Mouse (Mus musculus): ENCODE data around the gene Srf. TPM values are rescaled to one million over a fixed set of nuclear protein-coding genes. Genes with fewer than 3 reads are reported as not detected.

Srf gene
- total RNA-seq (2014; rRNA removed) (3.4 and 5.4 TPM in 2 replicates), polyA plus RNA-seq (2012; rRNA removed) (32.2 and 45.6 TPM in 2 replicates)

GRCm38 (mm10) chr17:46555673-46556583 is at the start of gene Srf:
Gene Srf, minus strand, starts transcription at chr17:46556175.
- Histone ChIP-seq H3K27me3 (ENCODE audit: control insufficient read depth, insufficient read depth, low read length) (no peaks in the 10 kb centered on the region), H3K4me3 (ENCODE audit: insufficient read depth, low read depth, low read length) (peak within 1 kb of the TSS; percentile 96), H3K9ac (ENCODE audit: low read depth, low read length) (peak within 1 kb of the TSS; percentile 95), H3K27ac (replicated peaks; ENCODE audit: insufficient read depth, low read depth, low read length) (peak within 1 kb of the TSS; percentile 51), H3K4me1 (ENCODE audit: control insufficient read depth, insufficient read depth, low read length) (peaks cover 7% of the 10 kb centered on the region; the same call in 1 of the 2 replicates), H3K79me2 (ENCODE audit: control insufficient read depth, insufficient read depth, low read length) (peaks cover 13% of the 10 kb centered on the region; the same call in 1 of the 2 replicates), H3K36me3 (ENCODE audit: control insufficient read depth, insufficient read depth, low read length) (no peaks in the 10 kb centered on the region)
- WGBS = under 1% methylated on average over 86 of the region's 87 CpGs
- DNase-seq (ENCODE audit: extremely low read depth, low read depth, low spot score) = peak; percentile 93
- peak; percentile 46 for TF ChIP-seq CTCF (IDR thresholded peaks at IDR 0.05; ENCODE audit: low read depth, low read length)
- peak; percentile 50; the same call in 1 of the 2 replicates for TF ChIP-seq POLR2A (IDR thresholded peaks at IDR 0.05; ENCODE audit: extremely low read depth, insufficient read depth, low read length)

- TF ChIP-seq CTCF (IDR thresholded peaks at IDR 0.05; ENCODE audit: low read depth, low read length) (no peak), POLR2A (IDR thresholded peaks at IDR 0.05; ENCODE audit: extremely low read depth, insufficient read depth, low read length) (no peak)
- 90% methylated on average over 5 of the region's 5 CpGs for WGBS
- no peak overlapping the region for H3K9ac ChIP-seq (ENCODE audit: low read depth, low read length)
- H3K79me2 ChIP-seq (ENCODE audit: control insufficient read depth, insufficient read depth, low read length) = no peaks in the 10 kb centered on the region
- H3K27ac ChIP-seq (replicated peaks; ENCODE audit: insufficient read depth, low read depth, low read length) = no peak overlapping the region
- no peaks in the 10 kb centered on the region for H3K4me1 ChIP-seq (ENCODE audit: control insufficient read depth, insufficient read depth, low read length)
- no peak for DNase-seq (ENCODE audit: extremely low read depth, low read depth, low spot score)
- no peaks in the 10 kb centered on the region for H3K36me3 ChIP-seq (ENCODE audit: control insufficient read depth, insufficient read depth, low read length)
- H3K27me3 ChIP-seq (ENCODE audit: control insufficient read depth, insufficient read depth, low read length) = no peaks in the 10 kb centered on the region
- no peak overlapping the region for H3K4me3 ChIP-seq (ENCODE audit: insufficient read depth, low read depth, low read length)
Measured at GRCm38 (mm10) chr17:46605126-46605525, 49.2 kb upstream of the Srf start.

- Histone ChIP-seq H3K27ac (replicated peaks; ENCODE audit: insufficient read depth, low read depth, low read length) (no peak overlapping the region), H3K9ac (ENCODE audit: low read depth, low read length) (no peak overlapping the region), H3K4me3 (ENCODE audit: insufficient read depth, low read depth, low read length) (no peak overlapping the region), H3K36me3 (ENCODE audit: control insufficient read depth, insufficient read depth, low read length) (no peaks in the 10 kb centered on the region), H3K4me1 (ENCODE audit: control insufficient read depth, insufficient read depth, low read length) (no peaks in the 10 kb centered on the region), H3K79me2 (ENCODE audit: control insufficient read depth, insufficient read depth, low read length) (no peaks in the 10 kb centered on the region), H3K27me3 (ENCODE audit: control insufficient read depth, insufficient read depth, low read length) (no peaks in the 10 kb centered on the region)
- TF ChIP-seq POLR2A (IDR thresholded peaks at IDR 0.05; ENCODE audit: extremely low read depth, insufficient read depth, low read length) (no peak), CTCF (IDR thresholded peaks at IDR 0.05; ENCODE audit: low read depth, low read length) (no peak)
- no peak for DNase-seq (ENCODE audit: extremely low read depth, low read depth, low spot score)
- 93% methylated on average over 4 of the region's 4 CpGs for WGBS
Measured at GRCm38 (mm10) chr17:46603229-46603628, 47.3 kb upstream of the Srf start.

- no peaks in the 10 kb centered on the region for H3K4me1 ChIP-seq (ENCODE audit: control insufficient read depth, insufficient read depth, low read length)
- DNase-seq (ENCODE audit: extremely low read depth, low read depth, low spot score) = no peak
- H3K79me2 ChIP-seq (ENCODE audit: control insufficient read depth, insufficient read depth, low read length) = no peaks in the 10 kb centered on the region
- H3K36me3 ChIP-seq (ENCODE audit: control insufficient read depth, insufficient read depth, low read length) = no peaks in the 10 kb centered on the region
- no peak overlapping the region for H3K9ac ChIP-seq (ENCODE audit: low read depth, low read length)
- TF ChIP-seq POLR2A (IDR thresholded peaks at IDR 0.05; ENCODE audit: extremely low read depth, insufficient read depth, low read length) = no peak
- no peak for TF ChIP-seq CTCF (IDR thresholded peaks at IDR 0.05; ENCODE audit: low read depth, low read length)
- H3K27ac ChIP-seq (replicated peaks; ENCODE audit: insufficient read depth, low read depth, low read length) = no peak overlapping the region
- 66% methylated on average over 9 of the region's 9 CpGs for WGBS
- H3K27me3 ChIP-seq (ENCODE audit: control insufficient read depth, insufficient read depth, low read length) = no peaks in the 10 kb centered on the region
- no peak overlapping the region for H3K4me3 ChIP-seq (ENCODE audit: insufficient read depth, low read depth, low read length)
Measured at GRCm38 (mm10) chr17:46602212-46602611, 46.2 kb upstream of the Srf start.

GRCm38 (mm10) chr17:46600569-46600968 is 44.6 kb upstream of the Srf start:
- no peaks in the 10 kb centered on the region for H3K27me3 ChIP-seq (ENCODE audit: control insufficient read depth, insufficient read depth, low read length)
- no peaks in the 10 kb centered on the region for H3K4me1 ChIP-seq (ENCODE audit: control insufficient read depth, insufficient read depth, low read length)
- DNase-seq (ENCODE audit: extremely low read depth, low read depth, low spot score) = peak; percentile 6
- H3K27ac ChIP-seq (replicated peaks; ENCODE audit: insufficient read depth, low read depth, low read length) = no peak overlapping the region
- no peaks in the 10 kb centered on the region for H3K36me3 ChIP-seq (ENCODE audit: control insufficient read depth, insufficient read depth, low read length)
- 93% methylated on average over 2 of the region's 2 CpGs for WGBS
- TF ChIP-seq CTCF (IDR thresholded peaks at IDR 0.05; ENCODE audit: low read depth, low read length) = no peak
- TF ChIP-seq POLR2A (IDR thresholded peaks at IDR 0.05; ENCODE audit: extremely low read depth, insufficient read depth, low read length) = no peak
- H3K4me3 ChIP-seq (ENCODE audit: insufficient read depth, low read depth, low read length) = no peak overlapping the region
- H3K79me2 ChIP-seq (ENCODE audit: control insufficient read depth, insufficient read depth, low read length) = no peaks in the 10 kb centered on the region
- H3K9ac ChIP-seq (ENCODE audit: low read depth, low read length) = no peak overlapping the region

GRCm38 (mm10) chr17:46598963-46599362 is 43.0 kb upstream of the Srf start:
- no peak for TF ChIP-seq POLR2A (IDR thresholded peaks at IDR 0.05; ENCODE audit: extremely low read depth, insufficient read depth, low read length)
- TF ChIP-seq CTCF (IDR thresholded peaks at IDR 0.05; ENCODE audit: low read depth, low read length) = no peak
- Histone ChIP-seq H3K79me2 (ENCODE audit: control insufficient read depth, insufficient read depth, low read length) (no peaks in the 10 kb centered on the region), H3K9ac (ENCODE audit: low read depth, low read length) (no peak overlapping the region), H3K4me1 (ENCODE audit: control insufficient read depth, insufficient read depth, low read length) (no peaks in the 10 kb centered on the region), H3K4me3 (ENCODE audit: insufficient read depth, low read depth, low read length) (no peak overlapping the region), H3K27ac (replicated peaks; ENCODE audit: insufficient read depth, low read depth, low read length) (no peak overlapping the region), H3K36me3 (ENCODE audit: control insufficient read depth, insufficient read depth, low read length) (no peaks in the 10 kb centered on the region), H3K27me3 (ENCODE audit: control insufficient read depth, insufficient read depth, low read length) (no peaks in the 10 kb centered on the region)
- DNase-seq (ENCODE audit: extremely low read depth, low read depth, low spot score) = no peak
- WGBS = 75% methylated on average over 4 of the region's 4 CpGs
